Mouse (Mus musculus) mouse embryonic stem cell (cell line): ENCODE data around the gene Phc2.

Experiments used
- in situ Hi-C, 2 experiments: fragments of 300-500 bp; cut with MboI; formaldehyde crosslinking; loops; 1 replicate in 1 of 2; 3 replicates in 1 of 2; pipeline ENCODE4 v1.14.3; 2019 to 2020; ENCODE audit warnings: low sequenced_read_pairs in 2 of 2, low pct_unique_long_range_greater_than_20kb in 1 of 2, mixed read lengths in 1 of 2; ENCODE audit not compliant: unreplicated experiment in 1 of 2

Gene Phc2

DNA sequence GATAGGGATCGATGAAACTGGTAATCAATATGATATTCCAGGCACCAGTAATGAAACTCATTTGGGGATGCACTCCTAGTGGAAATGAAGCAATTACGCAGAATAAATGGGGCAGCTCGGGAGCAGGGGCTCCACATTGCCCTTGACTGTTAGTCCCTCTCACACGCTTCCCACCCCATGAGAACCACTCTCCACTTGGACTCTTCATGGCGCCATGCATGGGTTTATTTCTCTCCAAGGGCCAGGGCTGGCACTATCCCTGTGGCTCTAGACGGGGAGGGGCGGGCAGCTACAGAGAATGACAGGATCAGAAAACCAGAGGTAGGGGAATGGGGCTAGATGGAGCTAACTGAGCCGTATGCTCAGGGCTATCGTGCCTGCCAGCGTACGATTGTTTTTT, 29.6 kb downstream of the Phc2 start:
- in situ Hi-C loops, result no loop called here

- in situ Hi-C loops, result no loop called here
Measured at GRCm38 (mm10) chr4:128688513-128688913, 34.0 kb downstream of the Phc2 start.

DNA sequence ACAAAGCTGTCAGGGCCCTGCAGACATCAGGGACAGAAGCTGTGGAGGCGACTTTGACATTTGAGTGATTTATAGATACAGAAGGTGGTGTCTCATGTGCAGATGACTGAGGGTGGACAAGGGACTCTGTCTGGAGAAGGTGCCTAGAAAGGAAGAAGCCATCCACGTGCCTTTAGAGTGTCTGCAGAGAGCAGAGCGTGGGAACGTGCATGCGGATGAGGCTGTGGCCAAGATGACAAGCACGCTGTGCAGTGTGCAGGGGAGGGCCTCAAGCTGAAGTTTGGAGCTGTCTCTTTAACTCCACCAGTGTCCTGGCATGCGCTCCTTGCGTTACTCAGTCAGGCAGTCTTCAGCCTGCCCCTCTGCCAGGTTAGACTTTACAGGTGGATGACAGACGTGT, 34.5 kb downstream of the Phc2 start:
- in situ Hi-C loops, result no loop called here

DNA sequence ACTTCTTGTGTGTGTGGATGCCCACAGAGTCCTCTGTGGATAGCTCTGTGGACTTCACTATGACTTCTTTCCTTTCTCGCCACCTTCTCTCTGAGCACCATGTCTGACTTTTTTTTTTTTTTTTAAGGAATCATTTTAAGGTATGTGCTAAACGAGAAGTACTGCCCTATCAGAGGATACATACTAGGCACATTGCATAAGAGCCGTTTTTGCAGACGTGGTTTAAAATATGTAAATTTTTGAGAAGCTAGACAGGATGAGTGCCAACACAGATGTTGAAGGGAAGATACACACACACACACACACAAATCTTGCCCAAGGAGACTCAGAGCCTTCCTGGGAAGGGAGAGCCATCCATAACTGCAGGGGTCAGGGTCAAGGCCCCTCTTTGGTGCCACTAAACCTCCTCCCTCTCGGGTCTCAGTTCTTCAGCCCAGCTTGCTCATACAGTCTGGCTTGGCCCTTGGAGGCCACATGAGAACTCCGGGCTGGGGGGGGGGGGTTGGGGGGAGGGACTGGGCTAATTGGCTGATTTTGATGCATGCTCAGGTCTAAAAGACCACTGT, 35.3 kb downstream of the Phc2 start:
- in situ Hi-C loops, result no loop called here

DNA sequence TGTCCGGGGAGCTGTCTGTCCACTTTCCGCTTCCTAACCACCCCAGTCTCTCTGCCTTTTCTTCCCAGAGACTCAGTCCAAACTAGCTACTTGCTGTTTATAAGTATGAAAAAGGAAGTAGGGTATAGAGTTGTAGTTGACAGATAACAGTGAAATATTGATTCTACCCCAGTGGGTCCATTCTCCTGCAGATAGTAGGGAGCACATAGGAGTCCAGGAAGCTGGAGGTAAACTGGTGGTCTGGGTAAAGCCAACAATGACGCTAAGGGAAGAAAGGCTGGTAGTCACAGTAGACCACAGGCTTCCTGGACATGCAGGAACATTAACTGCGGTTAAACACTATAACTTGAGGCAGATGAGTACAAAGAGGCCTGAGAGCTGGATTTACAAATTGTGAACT, 36.7 kb downstream of the Phc2 start:
- in situ Hi-C loops, result no loop called here

DNA sequence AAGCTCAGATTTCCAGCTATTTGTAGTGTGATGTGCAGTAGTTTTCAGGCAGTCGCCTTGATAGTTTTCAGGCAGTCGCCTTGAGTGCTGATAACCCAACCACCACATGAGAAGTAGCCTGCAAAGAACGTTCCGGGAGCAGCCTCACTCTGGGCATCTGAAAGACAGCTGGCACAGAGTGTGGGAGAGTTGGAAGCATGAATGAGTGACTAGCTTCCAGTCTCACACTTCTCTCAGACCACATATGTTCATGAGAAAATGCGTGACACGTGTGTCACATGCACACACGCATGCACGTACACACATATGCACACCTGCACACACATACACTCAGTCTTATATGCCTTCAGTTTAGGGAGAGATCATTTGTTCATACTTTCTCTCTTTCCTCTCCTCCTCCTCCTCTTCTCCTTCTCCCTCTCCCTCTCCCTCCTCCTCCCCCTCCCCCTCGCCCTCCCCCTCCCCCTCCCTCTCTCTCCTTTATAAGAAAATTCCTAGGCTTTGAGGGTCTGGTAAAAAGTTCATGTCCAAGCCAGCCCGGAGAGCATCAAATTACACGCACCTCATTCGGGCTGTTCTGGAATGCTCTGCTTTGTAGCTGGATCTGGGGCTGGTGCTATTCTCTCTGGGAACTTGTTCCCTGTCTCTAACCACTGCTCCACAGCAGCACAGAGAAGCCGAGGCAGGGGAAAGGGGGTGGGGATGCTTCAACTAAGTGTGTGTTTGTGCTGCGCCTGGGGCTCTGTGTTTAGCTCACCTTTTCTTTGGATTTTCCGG, 37.8 kb downstream of the Phc2 start:
- in situ Hi-C loops, result no loop called here

GRCm38 (mm10) chr4:128693207-128693606, 38.7 kb downstream of the Phc2 start:
- in situ Hi-C loops, result no loop called here

GRCm38 (mm10) chr4:128694315-128694714, 39.8 kb downstream of the Phc2 start:
- in situ Hi-C loops, result no loop called here

- in situ Hi-C loops, result no loop called here
Measured at GRCm38 (mm10) chr4:128695149-128695548, 40.6 kb downstream of the Phc2 start.

GRCm38 (mm10) chr4:128698011-128698861, 43.7 kb downstream of the Phc2 start:
- in situ Hi-C loops, result no loop called here

GRCm38 (mm10) chr4:128699916-128700315, 45.4 kb downstream of the Phc2 start:
- in situ Hi-C loops, result no loop called here

- in situ Hi-C loops, result no loop called here
Measured at GRCm38 (mm10) chr4:128700543-128700942, 46.0 kb downstream of the Phc2 start.

DNA sequence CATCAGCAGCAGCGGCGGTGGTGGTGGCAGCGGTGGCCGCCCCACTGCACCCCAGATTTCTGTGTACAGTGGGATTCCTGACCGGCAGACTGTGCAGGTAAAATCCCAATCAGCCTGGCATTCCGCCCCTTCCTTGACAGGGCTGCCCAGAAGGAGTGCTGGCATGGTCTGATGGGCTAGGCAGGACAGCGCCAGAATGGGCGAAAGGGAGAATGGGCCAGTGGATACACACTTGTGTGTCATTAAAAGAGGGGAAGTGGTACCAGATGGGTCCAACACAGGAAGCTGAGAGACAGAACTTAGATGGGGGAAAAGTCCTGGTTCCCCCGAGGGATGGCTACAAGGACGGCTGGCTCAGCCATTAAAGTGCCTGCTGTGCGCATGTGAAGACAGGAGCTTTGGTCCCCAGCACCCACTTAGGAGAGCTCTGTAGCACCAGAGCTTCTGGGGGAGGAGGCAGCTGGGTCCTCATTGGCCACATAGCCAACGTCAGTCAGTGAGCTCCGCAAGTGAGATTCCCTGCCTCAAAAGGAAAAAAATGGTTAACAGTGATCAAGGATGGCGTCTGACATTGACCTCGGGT, 50.7 kb downstream of the Phc2 start:
- in situ Hi-C loops, result no loop called here

DNA sequence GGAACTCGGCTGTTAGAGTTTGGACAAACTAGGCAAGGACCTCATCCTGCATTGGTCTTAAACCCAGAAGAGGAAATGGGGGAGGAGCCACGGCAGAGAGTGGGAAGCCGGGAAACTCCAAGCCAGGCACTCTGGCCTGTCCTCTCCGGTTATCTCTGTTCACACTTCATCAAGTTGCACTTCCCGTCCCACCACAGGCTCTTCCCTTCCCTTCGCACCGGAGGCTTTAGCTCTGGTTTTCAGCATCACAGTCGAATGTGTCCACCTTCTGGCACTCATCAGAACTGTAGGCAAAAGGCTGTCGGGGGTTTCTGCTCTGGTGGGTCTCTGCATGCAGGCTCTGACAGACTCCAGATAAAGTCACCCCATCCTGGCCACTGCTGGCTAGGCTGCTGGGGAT, 52.1 kb downstream of the Phc2 start:
- in situ Hi-C loops, result no loop called here

- in situ Hi-C loops, result no loop called here
Measured at GRCm38 (mm10) chr4:128707384-128707783, 52.9 kb downstream of the Phc2 start.

DNA sequence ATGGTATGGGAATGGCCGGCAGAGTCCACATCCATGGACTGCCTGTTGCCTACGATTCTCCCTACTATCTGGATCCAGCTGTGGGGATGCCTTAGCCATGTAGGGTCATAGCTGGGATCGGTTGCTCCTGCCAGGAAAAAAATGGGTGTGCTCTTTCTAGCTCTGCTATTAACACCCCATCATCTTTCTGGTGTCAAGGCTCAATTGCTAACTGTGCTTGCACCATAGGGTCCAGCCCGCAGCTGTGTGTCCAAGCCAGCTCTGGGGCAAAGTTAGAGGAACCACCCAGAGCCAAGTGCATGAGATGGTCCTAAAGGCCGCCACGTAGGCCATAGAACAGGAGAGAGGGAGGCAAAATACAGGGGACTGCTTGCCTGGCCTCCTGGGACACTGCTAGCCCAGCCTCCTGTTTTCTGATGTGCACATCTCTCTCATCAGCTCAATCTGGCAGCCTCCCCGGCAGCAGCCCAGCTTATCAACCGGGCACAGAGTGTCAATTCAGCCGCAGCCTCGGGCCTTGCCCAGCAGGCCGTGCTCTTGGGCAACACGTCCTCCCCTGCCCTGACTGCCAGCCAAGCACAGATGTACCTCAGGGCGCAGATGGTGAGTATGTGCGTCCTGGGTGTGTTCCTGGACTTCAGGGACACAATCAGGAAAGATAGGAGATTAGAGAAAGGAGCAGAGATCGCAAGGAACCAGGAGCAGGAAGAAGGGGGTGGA, 54.7 kb downstream of the Phc2 start:
- in situ Hi-C loops, result no loop called here

DNA sequence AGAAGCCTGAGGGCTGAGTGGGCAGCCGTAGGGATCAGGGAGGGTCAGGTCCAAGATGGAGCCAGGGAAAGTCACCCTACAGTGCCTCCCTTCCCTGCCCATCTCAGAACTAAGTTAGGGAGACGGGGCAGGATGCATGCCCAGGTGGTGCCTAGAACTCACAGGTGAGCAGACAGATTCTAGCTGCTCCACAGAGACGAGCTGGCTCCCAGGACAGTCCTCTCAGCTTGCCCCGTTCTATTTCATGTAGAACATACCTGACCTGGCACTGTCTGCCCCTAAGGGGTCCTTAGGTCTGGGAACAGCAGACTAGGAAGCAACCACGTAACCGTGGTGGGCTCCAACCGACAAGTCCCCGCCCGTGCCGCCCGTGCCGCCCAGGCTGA, 55.3 kb downstream of the Phc2 start:
- in situ Hi-C loops, result loop anchor here in 1 of 2 experiments (5.0 to 10.0 kb wide), 2 partner anchors 68 to 155 kb away; no protein-coding TSS in a partner anchor

DNA sequence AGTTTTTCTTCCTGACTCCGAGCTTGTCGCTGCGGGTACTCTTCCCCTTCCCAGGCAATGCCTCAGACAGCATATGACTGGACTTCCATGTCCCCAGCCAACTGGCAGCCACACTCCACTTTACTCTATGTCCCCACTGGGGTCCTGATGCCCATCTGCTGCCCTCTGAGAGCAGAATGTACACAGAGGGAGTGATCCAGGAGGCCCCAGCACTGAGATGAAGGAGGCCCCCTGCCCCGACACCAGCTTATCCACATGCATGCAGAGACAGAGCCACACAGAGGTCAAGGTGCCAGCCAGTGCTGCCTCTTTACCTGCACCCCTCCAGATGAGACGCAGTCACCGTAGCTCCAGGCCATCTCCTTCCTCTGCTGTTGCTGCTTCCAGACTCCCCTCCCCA, 55.8 kb downstream of the Phc2 start:
- in situ Hi-C loops, result loop anchor here in 1 of 2 experiments (5.0 to 10.0 kb wide), 2 partner anchors 67 to 155 kb away; no protein-coding TSS in a partner anchor
